Mouse (Mus musculus): ENCODE measurements around the gene Nr1h4.

Gene Nr1h4

GRCm38 (mm10) chr10:89481638-89482037 lies 51.7 kb downstream of the Nr1h4 start:
- DNase-seq (ENCODE audit: low read depth) = no peak

- DNase-seq (ENCODE audit: low read depth) = no peak
These were observed 54.6 kb downstream of the Nr1h4 start for GRCm38 (mm10) chr10:89478766-89479165.

- no peak for DNase-seq (ENCODE audit: low read depth)
These were observed 62.6 kb downstream of the Nr1h4 start for GRCm38 (mm10) chr10:89470596-89471353.

- no peak for DNase-seq (ENCODE audit: low read depth)
These were observed 68.5 kb downstream of the Nr1h4 start for GRCm38 (mm10) chr10:89464760-89465405.

- DNase-seq (ENCODE audit: low read depth) = peak; percentile 33
These were observed 70.5 kb downstream of the Nr1h4 start for GRCm38 (mm10) chr10:89462890-89463289.

- peak; percentile 95 for DNase-seq (ENCODE audit: low read depth)
These were observed 71.4 kb downstream of the Nr1h4 start for GRCm38 (mm10) chr10:89461856-89462507.

GRCm38 (mm10) chr10:89460972-89461371 lies 72.4 kb downstream of the Nr1h4 start:
- no peak for DNase-seq (ENCODE audit: low read depth)

GRCm38 (mm10) chr10:89458770-89459169 lies 74.6 kb downstream of the Nr1h4 start:
- DNase-seq (ENCODE audit: low read depth) = no peak

- no peak for DNase-seq (ENCODE audit: low read depth)
These were observed 79.6 kb downstream of the Nr1h4 start for GRCm38 (mm10) chr10:89453794-89454193.

GRCm38 (mm10) chr10:89453068-89453641 lies 80.2 kb downstream of the Nr1h4 start:
- DNase-seq (ENCODE audit: low read depth) = no peak

- no peak for DNase-seq (ENCODE audit: low read depth)
These were observed 83.0 kb downstream of the Nr1h4 start for GRCm38 (mm10) chr10:89450411-89450810.

- DNase-seq (ENCODE audit: low read depth) = no peak
These were observed 89.0 kb downstream of the Nr1h4 start for GRCm38 (mm10) chr10:89444381-89444780.

- peak; percentile 92 for DNase-seq (ENCODE audit: low read depth)
These were observed 89.7 kb downstream of the Nr1h4 start, which contains the start of gene Gas2l3 for GRCm38 (mm10) chr10:89443623-89444151. Gas2l3 (minus strand) TSS chr10:89443967.

GRCm38 (mm10) chr10:89443115-89443622 lies 90.2 kb downstream of the Nr1h4 start:
- DNase-seq (ENCODE audit: low read depth) = no peak

GRCm38 (mm10) chr10:89442640-89443039 lies 90.7 kb downstream of the Nr1h4 start:
- peak; percentile 59 for DNase-seq (ENCODE audit: low read depth)

GRCm38 (mm10) chr10:89441961-89442360 lies 91.4 kb downstream of the Nr1h4 start:
- peak; percentile 30 for DNase-seq (ENCODE audit: low read depth)

- no peak for DNase-seq (ENCODE audit: low read depth)
These were observed 94.0 kb downstream of the Nr1h4 start for GRCm38 (mm10) chr10:89439380-89439779.

GRCm38 (mm10) chr10:89437996-89438395 lies 95.4 kb downstream of the Nr1h4 start:
- no peak for DNase-seq (ENCODE audit: low read depth)

GRCm38 (mm10) chr10:89437472-89437871 lies 95.9 kb downstream of the Nr1h4 start:
- DNase-seq (ENCODE audit: low read depth) = no peak

- no peak for DNase-seq (ENCODE audit: low read depth)
These were observed 97.5 kb downstream of the Nr1h4 start for GRCm38 (mm10) chr10:89435920-89436319.

- DNase-seq (ENCODE audit: low read depth) = no peak
These were observed 98.0 kb downstream of the Nr1h4 start for GRCm38 (mm10) chr10:89435413-89435812.

Measured in induced T-regulatory cell, adult 2 months (primary cell).